Mouse (Mus musculus) adrenal gland (tissue): ENCODE data around the gene Senp1.

Source experiments
- intact Hi-C: fragments of 180-260 bp; cut with DNase I; formaldehyde crosslinking; loops from one replicate; pipeline ENCODE4 v1.15.1; 2025

Gene Senp1

DNA sequence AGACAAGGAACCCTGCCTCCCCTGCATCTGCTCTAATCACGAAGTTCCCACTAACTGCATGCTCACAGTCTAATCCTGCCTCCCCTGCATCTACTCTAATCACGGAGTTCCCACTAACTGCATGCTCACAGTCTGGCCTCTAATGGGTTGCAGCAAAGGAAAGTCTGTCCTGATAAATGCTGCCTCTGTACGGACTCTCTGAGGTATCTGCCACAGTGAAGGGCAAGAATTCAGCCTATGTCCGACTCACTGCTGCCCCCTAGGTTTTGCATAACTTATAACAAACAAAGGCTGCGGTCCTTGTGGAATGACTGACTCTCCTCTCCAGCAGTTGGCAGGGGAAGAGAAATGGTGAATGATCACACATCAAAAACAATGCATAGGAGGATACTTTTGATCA, 38.3 kb downstream of the Senp1 start:
- intact Hi-C loops, result no loop called here

DNA sequence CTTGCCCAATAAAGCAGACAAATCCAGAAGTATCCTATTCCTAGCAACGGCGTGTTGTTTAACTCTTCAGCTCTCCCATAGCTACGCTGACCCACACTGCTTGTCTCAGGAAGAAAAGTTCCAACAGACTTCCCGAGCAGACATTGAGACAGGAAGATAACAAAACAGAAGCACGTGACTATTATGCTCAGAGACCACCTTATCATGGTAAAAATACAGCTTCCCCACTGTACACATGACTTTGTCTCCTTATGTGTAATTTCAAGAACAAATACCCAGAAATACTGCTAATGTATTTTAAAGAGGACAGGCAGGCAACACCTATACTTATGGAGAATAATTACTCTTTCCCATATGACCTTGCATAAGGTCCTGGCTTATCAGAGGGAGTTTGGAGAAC, 41.9 kb downstream of the Senp1 start:
- intact Hi-C loops, result no loop called here

DNA sequence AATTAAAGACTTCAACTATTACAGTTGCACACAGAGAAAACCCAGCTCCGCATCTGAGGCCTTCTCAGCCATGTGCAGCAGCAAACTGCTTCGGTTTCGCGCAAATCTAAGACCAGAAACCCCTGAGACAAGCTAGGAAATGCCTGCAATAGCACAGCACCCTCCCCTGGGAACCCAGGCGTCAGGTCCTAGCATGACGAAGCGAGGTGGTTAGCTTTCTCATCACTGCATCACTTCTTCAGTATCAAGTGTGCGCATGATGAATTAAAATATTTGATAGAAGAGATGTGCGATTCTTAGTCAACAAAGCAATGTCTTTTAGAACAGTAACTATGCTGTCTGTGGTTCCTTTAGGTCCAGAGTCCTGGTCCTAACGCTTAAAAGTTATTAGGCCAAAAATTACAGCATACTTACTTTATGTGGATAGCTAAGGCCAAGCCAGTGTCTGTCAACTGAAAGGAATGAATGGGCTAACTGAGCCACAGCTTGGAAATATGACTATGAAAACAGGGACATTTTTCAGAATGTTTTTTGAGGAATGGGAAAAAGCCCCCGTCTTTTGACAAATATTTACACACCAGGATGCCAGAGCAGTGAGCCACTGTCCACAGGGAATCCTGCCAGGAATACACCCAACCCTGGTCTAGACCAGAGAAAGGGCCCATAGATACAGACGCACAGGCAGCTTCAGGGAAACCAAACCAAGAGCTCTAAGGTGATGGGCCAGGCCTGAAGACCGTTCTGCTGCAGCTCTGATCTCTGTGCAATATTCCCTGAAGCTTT, 44.4 kb downstream of the Senp1 start:
- intact Hi-C loops, result no loop called here

DNA sequence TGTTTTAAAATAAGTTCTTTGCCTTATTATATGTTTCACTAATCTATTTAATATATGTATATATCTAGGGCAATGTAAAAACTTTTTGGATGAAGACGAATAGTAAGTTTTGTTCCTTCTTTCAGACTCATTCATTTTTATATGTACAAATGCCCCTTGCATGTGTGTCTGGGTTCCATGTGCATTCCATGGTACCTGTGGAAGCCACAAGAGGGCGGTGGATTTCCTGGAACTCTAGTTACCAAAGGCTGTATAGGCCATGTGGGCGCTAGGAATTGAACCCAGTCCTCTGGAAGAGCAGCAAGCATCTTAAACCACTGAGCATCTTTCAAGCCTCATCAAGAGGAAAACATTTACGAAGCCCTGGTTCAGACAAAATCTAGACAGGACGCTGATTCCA, 49.2 kb downstream of the Senp1 start:
- intact Hi-C loops, result no loop called here

DNA sequence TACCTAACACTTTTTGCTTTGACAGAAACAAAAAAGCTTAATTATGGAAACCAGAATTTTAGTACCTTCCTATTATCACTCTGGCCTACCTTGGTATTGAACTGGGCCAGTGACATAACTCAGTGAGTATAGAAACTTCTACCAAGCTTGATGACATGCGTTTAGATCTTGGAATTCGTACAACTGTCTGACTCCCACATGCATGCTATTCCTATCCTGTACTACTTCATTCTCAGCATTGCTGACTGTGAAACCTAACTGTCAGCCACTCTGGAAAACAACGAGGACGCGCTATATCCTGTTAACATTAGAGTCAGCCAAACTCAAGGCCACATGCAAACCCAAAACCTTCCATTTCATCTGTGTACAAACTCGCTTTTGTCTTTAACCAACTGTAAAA, 49.6 kb downstream of the Senp1 start:
- intact Hi-C loops, result no loop called here

DNA sequence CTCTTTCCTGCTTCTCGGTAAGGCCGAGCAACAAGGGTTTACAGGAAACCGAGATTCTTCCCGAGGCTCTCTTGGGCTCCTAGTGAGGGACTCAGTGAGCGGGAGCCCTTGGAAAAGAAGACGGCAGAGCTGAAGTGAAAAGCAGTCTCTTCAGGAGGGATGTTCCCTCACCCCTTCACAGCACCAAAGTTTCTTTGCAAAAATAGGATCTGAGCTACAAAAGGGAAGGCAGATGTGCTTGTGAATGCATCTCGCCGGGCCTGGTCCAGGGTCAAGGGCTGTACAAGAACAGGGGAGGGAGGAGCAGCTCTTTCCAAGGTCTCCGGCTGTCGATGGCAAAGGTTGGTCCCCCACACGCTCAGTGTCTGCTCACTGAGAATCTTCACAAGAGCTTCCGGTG, 51.0 kb downstream of the Senp1 start:
- intact Hi-C loops, result no loop called here

DNA sequence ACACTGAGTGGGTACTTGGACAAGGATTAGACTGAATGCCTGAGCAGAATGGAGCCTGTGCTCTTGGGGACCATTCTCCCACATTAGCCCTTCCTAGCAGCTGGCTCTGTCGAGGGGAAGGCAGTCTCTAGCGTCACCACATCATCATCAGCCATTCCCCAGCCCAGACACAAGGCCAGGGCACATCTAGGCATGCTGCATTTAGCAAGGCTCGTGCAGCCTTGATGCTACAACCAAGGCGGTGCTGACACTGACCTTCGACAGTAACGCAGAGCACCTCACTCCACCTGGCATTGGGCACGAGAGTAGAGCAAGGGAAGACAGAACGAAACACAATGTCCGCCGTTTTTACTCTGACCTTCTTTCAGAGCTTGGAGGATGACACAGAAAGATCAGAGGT, 53.9 kb downstream of the Senp1 start:
- intact Hi-C loops, result no loop called here

DNA sequence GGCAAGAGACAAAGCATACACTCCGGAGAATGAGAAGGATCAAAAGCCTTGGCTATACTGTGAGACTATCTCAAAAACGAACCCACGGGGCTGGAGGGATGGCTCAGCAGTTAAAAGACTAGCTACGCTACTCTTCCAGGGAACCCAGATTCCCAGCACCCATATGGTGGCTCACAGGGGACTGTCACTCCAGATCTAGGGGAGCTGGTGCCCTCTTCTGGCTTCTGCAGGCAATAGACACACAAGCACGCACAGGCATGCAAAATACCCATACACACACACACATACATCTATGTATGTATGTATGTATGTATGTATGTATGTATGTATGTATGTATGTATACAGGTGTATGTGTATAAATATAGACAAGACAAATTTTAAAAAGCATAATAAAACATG, 57.0 kb downstream of the Senp1 start:
- intact Hi-C loops, result no loop called here

DNA sequence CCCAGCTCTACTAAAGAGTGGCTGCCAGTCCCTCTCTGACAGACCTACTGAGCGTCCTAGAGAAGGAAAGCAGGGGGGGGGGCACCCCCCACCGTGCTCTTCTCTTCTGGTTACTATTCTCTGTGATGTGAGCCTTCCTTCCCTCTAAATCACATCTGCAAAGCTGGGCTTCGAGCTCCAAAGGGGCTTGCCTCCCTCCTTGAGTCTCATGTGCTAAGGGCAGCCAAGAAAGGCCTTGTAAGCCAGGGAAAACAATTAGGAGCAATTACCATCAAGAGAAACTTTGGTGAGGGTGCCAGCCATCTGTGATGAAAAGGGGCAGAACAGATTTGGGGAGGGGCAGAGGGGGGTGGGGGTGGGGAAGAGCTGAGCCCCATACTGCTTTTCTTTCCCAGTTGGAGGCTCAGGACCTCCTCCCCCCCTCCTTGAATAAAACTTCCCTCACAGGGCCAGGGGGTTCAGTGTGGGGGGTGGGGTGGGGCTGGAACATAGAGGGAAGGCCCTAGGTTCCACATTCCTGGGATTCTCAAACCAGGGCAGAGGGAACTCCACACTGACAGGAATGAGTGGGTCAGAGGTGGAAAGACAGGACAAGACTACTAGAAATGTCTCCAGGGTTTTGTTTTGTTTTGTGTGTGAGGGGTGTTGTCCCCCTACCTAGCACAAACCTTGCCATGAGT, 58.3 kb downstream of the Senp1 start:
- intact Hi-C loops, result no loop called here

DNA sequence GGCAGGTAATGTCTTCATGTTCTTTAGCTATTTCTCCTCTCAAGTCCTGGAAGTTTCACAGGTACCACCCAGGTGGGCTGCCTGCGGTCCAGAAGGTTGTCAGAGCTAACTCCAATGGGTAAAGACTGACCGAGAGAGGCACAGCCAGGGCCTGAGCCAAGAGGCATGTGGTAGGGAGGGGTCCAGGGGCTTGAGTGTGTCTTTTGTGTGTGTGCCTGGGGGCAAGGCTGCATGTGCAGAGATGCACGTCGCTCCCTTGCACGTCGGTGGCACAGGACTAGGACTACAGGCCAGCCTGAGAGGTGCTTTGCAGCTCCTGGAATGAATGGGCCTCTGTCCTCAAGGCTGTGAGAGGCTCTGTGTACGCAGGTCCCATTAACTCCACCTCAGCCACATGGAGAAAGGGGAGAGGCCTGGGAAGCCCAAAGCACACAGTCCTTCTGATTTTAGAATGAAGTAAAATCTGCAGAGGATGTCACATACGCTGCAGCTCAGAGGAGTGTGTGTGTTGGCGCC, 60.3 kb downstream of the Senp1 start:
- intact Hi-C loops, result no loop called here

DNA sequence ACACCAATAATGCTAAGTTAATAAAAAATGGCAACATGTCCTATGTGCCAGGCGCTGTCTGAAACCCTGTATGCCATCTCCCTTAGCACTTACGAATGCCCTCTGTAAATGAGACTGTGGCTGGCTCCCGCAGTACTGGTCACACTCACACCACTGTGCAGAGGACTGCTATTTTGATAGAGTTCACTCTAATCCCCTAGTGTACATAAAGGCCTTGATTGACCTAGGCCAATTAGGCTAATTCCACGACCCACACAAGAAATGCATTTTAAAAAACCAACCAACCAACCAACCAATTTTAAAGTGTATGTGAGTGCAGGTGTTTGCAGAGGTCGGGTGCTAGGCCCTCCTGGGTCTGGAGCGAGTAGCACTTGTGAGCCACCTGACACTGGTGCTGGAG, 63.7 kb downstream of the Senp1 start:
- intact Hi-C loops, result no loop called here

DNA sequence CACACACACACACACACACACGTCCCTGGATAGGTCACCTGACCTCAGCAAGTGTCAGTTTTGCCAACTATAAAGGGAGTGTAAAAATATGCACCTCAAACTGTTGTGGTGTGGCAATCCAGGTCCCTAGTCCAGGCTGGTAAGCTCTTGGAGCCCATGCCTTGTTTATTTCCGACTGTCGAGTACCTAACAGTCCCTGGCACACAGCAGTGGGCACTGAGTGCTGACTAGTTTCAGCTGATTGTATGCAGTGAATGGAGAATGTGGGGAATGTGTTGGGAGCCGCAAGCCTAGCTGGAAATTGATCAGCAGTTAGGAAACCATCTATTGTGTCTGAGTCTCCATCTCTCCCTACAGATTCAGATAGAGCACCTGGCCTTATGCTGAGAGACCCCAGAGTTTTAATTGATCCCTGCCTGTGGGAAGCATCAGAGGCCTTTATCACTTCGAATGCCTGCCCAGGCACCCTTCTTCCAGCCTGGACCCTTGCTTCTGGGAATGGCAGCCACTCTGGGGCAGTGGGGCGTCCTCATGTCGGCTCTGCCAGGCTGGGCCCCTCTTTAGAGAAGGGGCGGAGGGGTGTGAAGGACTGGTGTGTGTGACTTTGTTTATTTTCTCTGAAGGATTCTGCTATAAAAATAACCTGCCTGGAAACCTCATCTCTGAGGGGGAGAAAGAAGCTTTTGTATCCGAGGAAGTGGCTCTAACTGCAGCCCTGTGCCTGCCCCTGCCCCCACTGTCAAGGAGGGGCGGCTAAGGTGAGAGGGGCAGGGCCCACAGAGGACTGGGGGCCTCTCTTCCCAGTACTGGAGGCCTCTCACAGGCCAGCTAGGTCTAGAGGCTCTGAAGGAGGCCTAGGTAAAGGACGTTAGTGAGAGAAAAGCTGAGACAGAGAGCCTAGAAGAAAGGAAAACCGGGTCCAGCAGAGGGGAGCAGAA, 66.3 kb downstream of the Senp1 start:
- intact Hi-C loops, result no loop called here

DNA sequence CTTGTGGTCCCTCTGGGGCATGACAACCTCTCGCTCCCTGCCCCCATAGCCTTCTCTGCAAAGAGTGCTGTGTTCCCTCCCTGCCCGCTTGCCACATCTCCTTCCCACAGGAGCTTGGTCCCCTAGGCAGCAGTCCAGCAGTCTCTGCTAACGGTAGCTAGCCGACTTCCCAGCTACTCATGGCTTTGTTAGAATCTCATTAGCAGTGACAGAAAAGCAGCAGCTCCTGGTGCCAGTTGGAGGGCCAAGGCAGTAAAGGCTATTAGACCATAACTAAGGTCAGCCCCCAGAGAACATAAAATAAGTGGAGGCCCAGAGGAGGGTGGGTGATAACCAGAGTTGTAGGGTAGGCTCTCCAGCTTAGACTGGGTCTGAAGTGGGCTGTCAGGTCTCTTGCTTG, 67.9 kb downstream of the Senp1 start:
- intact Hi-C loops, result no loop called here

DNA sequence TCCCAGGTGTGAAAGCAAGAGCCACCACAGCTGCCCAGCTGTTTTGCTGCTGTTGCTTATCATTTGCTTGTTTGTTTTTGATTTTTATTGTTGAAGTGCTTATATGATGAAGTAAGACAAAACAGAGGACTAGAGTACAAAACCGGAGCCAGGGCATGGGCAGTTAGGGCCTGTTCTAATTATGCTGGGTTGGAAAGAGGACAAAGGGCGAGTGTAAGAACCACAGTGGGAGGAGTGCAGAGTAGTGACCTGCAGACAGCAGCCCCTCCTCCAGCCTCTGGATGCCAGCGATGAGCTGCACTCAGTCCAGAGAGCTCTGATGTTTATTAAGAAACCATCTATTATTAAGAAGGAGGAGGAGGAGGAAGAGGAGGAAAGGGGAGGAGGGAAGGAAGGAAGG, 70.4 kb downstream of the Senp1 start:
- intact Hi-C loops, result no loop called here

DNA sequence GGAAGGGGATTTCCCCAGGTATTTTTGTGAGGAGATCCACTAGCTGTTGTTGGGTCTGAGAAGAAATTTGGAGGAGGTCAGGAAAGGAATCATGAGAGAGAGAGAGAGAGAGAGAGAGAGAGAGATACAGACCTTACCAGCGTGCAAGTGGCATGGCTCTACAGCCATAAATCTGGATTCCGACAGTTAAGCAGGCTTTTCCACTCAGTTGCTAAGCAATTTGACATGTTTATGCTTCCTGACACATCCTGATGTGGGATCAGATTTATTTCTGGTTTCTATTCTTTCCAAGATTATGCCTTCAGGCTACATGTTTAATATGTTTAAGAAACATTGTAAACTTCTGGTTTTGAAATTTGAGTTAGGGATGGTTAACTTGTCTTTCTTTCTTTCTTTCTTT, 71.7 kb downstream of the Senp1 start:
- intact Hi-C loops, result no loop called here

DNA sequence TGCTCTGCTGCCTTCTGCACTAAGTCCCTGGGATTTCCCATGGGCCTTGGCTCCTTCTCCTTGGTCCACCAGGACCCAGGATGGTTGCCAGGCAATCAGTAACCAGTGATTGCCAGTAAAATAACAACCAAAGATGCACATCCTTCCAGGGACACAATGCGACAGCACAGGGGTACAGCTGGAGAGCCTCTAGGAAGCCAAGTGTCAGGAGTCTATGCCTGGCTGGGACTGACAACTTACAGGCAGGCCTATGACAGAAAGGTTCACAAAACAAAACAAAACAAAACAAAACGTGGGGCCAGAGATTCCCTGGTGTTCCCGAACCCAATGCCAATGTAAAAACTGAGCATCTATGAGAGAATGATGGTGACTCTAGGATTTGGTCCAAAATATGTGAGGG, 74.5 kb downstream of the Senp1 start:
- intact Hi-C loops, result no loop called here

DNA sequence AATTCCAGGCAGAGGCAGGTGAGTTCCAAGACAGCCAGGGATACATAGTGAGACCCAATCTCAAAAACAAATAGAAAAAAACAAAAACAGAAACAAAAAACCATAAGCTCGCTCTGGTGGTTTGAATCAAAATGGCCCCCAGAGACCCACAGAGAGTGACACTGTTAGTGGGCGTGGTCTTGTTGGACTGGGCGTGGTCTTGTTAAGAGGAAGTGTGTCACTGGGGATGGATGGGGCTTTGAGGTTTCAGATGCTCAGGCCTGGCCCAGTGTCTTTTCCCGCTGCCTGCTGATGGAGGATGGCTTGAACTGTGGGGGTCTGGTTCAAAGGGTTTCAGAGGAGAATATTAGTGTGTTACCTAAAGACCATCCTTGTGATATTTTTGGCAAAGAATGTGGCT, 75.6 kb downstream of the Senp1 start:
- intact Hi-C loops, result no loop called here

DNA sequence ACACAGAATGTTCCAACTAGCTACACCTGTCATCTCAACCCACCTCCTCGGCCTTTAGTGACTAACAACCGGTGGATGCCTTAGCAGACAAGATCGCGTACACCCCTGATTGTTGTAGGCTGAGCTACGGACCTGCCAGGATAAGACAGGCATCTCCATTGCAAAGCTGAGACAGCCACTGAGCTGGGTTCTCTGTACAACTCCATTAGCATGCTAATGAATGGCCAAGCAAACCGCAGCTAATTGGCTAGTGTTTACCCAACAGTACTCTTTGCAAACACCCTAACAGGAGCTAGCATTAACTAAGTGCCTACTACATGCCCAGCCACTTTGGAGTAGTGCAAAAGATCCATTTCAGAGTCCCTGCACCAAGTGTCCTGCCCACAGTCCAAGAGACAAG, 80.7 kb downstream of the Senp1 start:
- intact Hi-C loops, result no loop called here

DNA sequence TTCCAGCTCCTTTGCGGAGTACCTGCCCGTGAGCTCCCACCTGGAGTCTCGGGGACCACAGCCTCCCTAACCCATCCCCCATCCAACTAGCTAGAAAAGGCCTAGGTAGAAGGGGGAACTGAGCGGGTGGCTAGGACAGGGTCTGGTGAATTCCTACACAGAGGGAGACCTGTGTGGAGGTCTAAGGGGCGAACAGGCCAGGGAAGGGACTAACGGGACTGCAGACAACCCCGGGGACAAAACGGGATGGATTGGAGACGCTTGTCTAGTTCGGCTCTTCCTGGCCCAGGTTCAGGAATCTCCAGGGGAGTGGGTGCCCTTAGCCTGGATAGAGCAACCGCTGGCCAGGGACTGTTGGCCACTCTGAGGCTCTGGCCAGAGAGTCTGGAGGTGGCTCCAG, 88.4 kb downstream of the Senp1 start:
- intact Hi-C loops, result no loop called here

DNA sequence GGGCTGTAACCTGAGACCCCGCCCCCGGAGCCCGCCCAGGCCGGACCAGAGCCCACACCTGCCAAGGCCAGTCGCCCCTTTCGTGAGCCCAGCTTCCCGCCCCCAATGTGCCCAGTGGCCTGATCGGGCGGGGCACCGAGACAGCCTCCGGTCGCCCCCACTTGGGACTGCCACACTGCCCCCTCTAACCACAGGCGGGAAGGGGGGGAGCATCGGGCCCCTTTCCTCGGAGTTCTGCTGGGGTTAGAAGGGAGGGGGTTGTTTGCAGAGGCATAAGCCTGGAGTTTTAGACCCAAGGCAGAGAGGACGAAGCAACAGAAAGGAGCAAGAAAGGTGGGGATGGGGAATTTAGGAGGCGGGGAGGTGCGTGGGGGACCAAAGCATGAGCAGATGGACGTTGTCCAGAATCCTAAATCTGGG, 88.8 kb downstream of the Senp1 start:
- intact Hi-C loops, result no loop called here

DNA sequence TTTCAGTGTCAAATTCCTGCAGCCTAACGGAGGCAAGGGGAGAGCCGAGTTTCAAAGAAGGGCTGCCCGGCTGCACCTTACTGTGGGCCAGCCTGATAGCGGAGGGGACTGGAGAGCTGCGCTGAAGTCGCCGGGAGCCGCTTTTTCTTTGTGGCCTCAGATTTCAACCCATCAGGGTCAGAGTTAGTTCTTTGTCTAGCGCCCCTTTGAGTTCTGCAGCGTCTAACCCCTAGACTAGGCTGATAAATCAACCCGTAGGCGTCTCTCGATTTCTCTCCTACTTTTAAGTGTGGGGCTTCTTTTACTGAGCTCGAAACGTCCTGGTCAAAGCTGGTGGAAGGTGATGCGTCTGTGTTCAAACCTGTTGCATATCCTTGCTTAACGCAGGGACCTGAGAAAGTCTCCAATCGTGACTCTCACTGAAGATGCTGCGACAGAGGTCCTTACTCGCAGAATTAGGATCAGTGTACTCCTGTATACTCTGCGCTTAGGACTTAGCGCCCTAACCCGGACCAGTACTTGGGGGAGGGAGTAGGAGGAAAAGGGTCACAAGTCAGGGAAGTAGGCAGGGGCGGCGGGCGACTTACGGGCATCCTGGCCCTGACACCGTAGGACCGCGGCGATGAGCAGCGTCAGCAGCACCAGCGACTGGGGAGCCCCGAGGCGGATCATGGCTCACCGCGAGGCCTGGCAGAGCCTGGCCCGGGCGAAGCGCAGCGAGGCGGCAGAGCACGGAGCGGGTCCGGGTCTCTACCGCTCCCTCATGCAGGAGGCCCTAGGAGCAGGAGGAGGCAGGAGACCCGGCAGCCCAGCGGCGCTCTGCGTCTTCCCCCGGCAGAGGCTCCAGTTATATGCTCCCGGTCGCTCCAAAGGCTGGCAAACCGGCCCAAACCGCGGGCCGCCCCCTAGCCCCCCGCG, 89.5 kb downstream of the Senp1 start, which contains the start of gene Col2a1:
Gene Col2a1, minus strand, starts transcription at position 874 of the 918 bp plus-strand sequence.
- intact Hi-C loops, result no loop called here
